Mouse (Mus musculus): ENCODE measurements around the gene Kpnb1.

Kpnb1 gene

GRCm38 (mm10) chr11:97186947-97187763 is 526 bp downstream of the Kpnb1 start:
- in situ Hi-C loops (cut with MboI, MseI), result loop anchor here (5.0 kb wide), 1 partner anchor 130 kb away; the partner anchor contains the start of gene Mrpl45

- in situ Hi-C loops (cut with MboI, MseI), result loop anchor here (5.0 kb wide), 1 partner anchor 131 kb away; the partner anchor contains the start of gene Mrpl45
These were observed 1.7 kb downstream of the Kpnb1 start for GRCm38 (mm10) chr11:97185704-97186614.

GRCm38 (mm10) chr11:97184875-97185274 is 2.8 kb downstream of the Kpnb1 start:
- in situ Hi-C loops (cut with MboI, MseI), result loop anchor here (5.0 kb wide), 1 partner anchor 132 kb away; the partner anchor contains the start of gene Mrpl45

- in situ Hi-C loops (cut with MboI, MseI), result no loop called here
These were observed 5.2 kb downstream of the Kpnb1 start for GRCm38 (mm10) chr11:97182446-97182845.

DNA sequence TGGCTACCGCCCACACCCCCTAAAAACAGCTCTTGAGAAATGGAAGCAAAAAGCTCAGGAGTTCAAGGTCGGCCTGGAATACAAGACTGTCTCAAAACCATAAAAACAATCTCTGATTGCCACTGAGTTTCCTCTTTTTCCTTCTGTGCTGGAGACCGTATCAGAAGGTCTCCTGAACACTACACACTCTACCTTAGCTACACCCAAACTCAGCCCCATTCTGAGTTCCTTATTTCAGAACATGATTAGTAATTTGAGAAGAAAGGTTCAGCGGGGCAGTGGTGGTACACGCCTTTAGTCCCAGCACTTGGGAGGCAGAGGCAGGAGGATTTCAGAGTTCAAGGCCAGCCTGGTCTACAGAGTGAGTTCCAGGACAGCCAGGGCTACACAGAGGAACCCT is 6.6 kb downstream of the Kpnb1 start:
- in situ Hi-C loops (cut with MboI, MseI), result no loop called here

DNA sequence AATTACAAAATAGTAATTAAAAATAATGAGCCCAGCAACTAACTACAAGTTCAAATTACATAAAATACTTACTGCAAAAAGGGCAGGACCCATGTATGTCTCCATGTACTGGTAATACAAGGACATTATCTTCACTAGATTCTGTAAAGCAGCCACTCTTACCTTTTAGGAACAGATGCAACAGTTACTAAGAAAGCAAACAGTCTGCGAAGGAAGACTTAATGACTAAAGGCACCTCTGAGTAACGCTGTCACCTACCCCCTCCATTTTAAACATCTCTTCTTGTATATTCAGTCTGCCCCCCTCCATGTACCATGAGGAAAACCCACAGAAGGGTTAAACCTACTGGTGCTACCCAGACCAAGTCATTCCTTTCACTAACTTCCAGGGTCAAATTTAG is 9.5 kb downstream of the Kpnb1 start:
- in situ Hi-C loops (cut with MboI, MseI), result loop anchor here (10.0 kb wide), 1 partner anchor 1057 kb away; no protein-coding TSS in a partner anchor

DNA sequence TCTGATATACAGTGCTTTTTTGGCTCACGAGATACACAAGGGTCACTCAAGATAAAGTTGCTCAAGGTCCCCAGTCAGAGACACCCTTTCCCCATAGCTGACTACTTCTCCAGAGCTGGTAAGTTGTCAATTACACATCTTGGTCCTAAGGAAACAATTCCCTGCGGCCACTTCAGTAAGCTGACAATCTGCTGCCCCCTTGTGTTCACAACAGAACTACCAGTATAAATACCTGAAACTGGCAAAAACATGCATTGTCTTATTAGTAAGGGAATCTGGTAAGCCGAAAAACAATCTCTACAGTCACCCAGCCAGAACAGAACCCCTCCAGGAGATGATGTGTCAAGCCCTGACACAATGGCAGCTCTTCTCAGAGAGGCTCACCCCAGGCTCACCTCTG is 10.8 kb downstream of the Kpnb1 start:
- in situ Hi-C loops (cut with MboI, MseI), result loop anchor here (10.0 kb wide), 1 partner anchor 1058 kb away; no protein-coding TSS in a partner anchor

GRCm38 (mm10) chr11:97175499-97175898 is 12.2 kb downstream of the Kpnb1 start:
- in situ Hi-C loops (cut with MboI, MseI), result loop anchor here (10.0 kb wide), 1 partner anchor 1059 kb away; no protein-coding TSS in a partner anchor

- in situ Hi-C loops (cut with MboI, MseI), result loop anchor here (5.0 kb wide), 1 partner anchor 72 kb away; no protein-coding TSS in a partner anchor
These were observed 27.3 kb downstream of the Kpnb1 start for GRCm38 (mm10) chr11:97160341-97160740.

- in situ Hi-C loops (cut with MboI, MseI), result no loop called here
These were observed 30.7 kb downstream of the Kpnb1 start for GRCm38 (mm10) chr11:97156999-97157398.

DNA sequence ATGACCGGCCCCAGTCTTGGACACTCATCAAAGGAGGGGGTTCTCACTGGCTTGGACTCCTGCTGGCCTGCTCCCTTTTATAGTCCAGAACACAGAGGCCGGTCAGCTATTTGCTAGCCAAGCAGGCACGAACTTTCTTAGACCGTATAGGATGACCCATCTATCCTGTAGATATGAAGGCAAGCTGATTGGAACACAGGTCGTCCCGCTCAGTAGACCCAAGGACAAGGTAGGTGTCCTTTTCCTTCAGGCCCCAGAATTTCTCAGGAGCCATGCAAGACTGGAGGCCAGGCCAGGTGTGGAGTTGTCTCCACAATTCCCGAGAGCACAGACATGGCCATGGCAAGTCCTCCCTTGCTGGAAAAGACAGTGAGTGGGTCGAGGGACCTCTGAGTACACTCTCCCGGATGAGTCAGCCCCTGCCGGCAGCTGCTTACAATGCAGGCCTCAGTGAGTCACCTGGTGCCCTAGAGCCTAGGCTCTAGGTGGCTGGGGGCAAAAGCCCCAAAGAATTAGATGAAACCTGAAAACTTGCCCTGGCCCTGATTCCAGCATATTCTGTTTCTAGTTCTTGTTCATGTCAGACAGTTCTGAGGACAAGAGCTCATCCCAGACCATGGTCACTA is 34.9 kb downstream of the Kpnb1 start:
- in situ Hi-C loops (cut with MboI, MseI), result no loop called here

DNA sequence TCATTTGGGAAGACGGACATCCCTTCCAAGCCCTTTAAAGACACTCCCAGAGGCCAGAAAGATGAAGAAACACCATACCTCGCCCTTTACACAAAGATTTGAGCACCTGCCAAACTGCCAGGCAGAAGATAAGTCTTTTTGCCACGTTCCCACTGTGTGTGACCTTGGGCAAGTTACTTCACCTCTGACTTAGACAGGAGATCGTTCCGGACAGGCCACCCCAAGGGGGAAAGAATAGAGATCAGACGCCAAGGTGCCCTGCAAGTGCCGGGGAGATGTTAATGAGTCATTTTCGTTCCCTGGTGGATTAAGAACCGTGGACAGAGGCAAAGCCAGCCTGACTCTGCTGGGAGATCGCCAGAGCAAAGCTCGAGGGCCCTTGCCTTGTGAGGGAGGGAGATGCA is 35.7 kb downstream of the Kpnb1 start:
- in situ Hi-C loops (cut with MboI, MseI), result no loop called here

DNA sequence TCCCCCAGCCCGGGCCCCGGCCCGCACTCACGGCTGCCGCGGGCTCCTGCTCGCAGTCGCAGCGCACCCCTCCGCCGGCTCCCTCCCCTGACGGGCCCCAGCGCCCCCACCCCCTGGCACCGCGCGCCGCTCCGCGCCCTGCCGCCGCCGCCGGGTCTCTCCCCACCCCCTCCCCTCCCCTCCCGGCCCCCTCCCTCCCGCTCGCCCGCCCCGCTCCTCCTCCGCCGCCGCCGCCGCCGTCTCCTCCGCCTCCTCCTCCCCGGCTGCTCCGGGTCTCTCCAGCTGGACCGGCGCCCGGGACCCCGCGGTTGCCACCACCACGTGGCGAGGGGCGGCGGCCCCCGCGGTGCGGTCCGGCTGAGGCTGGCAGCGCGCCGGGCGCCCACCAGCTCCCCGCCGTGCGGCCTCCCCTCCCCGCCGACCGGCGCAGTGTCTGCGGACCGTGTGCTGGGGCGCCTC is 36.3 kb downstream of the Kpnb1 start, which contains the start of gene Tbkbp1:
Gene Tbkbp1 (minus strand): TSS at position 153 of the 459 bp plus-strand sequence.
- in situ Hi-C loops (cut with MboI, MseI), result no loop called here

DNA sequence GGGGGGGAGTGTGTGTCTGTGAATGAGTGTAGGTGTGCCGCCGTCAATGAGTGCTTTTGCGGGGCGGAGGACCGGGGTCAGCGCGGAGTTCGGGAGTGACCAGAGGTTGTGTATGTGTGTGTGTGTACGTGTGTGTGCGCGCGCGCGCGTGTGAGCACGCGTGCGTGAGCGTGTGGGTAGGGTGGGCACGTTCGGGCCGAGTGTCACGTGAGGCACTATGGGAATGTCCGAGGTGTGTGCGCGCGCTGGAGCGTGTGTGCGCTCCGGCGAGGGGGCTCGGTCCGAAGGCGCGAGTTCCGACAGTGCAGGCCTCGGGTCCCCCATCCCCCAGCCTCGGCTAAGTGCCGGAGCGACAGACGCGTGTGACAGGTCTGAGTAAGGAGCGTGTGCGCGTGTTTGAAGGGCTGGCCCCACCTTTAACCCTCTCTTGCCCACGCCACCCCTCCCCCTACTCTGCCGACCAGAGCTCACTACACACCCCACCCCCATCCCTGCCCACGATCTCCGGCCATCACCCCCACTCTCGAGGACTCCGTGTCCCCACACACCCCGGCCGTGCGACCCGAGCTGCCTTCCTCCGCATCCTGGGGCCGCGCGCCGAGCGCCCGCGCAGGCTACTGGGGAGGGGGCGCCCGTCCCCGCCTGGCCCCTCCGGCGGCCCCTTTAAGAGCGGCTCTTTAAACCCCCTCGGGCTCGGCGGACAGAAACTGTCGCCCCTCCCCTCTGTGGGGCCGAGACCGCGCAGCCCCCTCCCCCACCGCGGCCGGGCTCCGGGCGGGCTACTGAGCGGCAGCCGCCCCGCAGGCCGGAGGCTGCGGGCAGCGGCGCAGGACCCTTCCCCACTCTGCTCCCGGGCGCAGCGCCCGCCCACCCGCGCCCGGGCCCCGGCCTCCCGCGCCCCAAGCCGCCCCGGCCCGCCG is 37.0 kb downstream of the Kpnb1 start:
- in situ Hi-C loops (cut with MboI, MseI), result no loop called here

- in situ Hi-C loops (cut with MboI, MseI), result loop anchor here (5.0 kb wide), 1 partner anchor 48 kb away; no protein-coding TSS in a partner anchor
These were observed 37.7 kb downstream of the Kpnb1 start for GRCm38 (mm10) chr11:97149995-97150410.

DNA sequence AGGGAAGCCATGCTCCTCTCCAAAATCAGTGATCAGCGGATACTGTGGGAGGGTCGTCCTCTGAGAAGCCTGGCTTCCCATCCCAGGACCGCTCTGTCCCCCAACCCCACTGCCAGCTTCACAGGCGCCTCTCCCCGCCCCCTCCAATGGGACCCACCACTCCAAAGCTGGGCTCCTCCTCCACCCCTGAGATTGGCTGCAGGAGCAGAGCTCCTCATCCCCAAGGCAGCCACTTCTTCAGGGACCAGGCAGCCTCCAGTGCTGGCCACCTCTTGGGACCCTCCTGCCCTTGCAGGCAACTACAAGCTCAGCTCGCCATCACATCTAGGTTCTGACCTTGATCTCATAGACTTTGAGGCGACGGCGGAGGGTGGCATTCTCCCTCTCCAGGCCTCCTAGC is 38.7 kb downstream of the Kpnb1 start:
- in situ Hi-C loops (cut with MboI, MseI), result loop anchor here (5.0 kb wide), 1 partner anchor 47 kb away; no protein-coding TSS in a partner anchor

- in situ Hi-C loops (cut with MboI, MseI), result loop anchor here (5.0 kb wide), 1 partner anchor 46 kb away; no protein-coding TSS in a partner anchor
These were observed 39.1 kb downstream of the Kpnb1 start for GRCm38 (mm10) chr11:97148591-97148990.

- in situ Hi-C loops (cut with MboI, MseI), result loop anchor here (5.0 kb wide), 1 partner anchor 45 kb away; no protein-coding TSS in a partner anchor
These were observed 40.3 kb downstream of the Kpnb1 start for GRCm38 (mm10) chr11:97147333-97147732.

- in situ Hi-C loops (cut with MboI, MseI), result loop anchor here (5.0 kb wide), 1 partner anchor 44 kb away; no protein-coding TSS in a partner anchor
These were observed 41.0 kb downstream of the Kpnb1 start for GRCm38 (mm10) chr11:97146724-97147123.

DNA sequence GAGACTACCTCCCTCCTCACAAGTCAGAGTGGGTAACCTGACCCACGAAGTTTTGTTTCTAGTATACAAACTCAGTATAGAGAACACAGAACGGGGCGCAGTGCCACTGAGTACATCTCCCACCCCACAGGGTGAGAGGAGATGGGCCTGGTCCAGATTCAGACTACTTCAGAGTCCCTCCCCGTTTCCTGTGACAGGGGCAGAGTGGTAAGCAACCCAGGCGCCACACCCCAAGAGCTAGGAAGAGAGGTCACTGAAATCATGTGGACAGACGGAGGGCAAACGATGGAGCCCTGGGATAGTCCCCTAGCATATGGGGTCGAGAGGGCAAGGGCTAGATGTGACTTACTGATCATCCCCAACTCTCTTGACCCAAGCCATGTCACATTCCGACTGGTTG is 41.7 kb downstream of the Kpnb1 start:
- in situ Hi-C loops (cut with MboI, MseI), result loop anchor here (5.0 kb wide), 1 partner anchor 44 kb away; no protein-coding TSS in a partner anchor
